Mouse (Mus musculus) stomach, postnatal 0 days (tissue): ENCODE measurements around the gene Dennd4b.

Experiments
- CTCF ChIP-seq: IDR thresholded peaks from 2 replicates; pipeline ENCODE4 v1.5.1; 2016; ENCODE audit warnings: antibody characterized with exemption, low read depth, mild to moderate bottlenecking, moderate library complexity
- EP300 ChIP-seq: optimal IDR thresholded peaks from 2 replicates; pipeline ENCODE3; 2016; ENCODE audit warnings: antibody characterized with exemption

GRCm38 (mm10) chr3:90220088-90220487 lies 44.9 kb upstream of the Dennd4b start:
- TF ChIP-seq EP300: no peak
- TF ChIP-seq CTCF: peak; percentile 84
